Mouse (Mus musculus) NIH3T3 (cell line): ENCODE measurements around the gene Efnb2.

Experiments used
- DNase-seq: peaks from one replicate; pipeline ENCODE4 v3.0.0-alpha.2; 2012; ENCODE audit warnings: low read depth

The Efnb2 gene

DNA sequence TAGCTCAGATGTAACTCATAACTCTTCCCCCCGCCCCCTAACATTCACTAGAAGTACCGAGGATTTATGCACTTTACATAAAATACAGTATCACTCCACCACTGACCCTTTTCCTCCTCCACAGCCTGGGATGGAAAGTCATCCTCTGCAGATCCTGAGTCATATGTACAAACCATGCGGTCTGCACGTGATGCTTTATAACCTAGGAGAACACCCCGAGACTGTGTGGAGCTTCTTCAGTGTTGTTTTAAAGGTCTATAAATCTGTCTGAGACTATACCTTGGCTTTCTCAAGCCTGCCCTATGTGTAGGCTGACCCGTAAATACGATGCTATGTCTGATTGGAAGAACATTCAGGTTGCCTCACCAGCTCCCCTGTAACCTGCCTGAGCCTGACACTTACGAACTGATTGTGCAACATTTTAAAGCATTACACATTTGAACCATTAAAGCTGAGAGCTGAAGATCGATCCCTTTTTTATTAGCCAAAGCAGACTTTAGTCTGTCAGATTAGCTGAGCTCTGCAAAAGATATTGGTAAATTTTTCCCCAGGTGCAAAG is 92.7 kb downstream of the Efnb2 start:
- no peak for DNase-seq
